ENCODE assay signal across 8 mouse cellular contexts in genomic region chr10:4346489-4347135, GRCm38 (mm10). TPM values are rescaled to one million over a fixed set of nuclear protein-coding genes. Genes with fewer than 3 reads are reported as not detected.
DNase-seq lines count a peak whose midpoint lies in the region; ATAC-seq lines count a peak whose summit lies in the region.

No protein-coding gene starts in this region.

- no peaks in the 10 kb centered on the region for H3K27me3 ChIP-seq in intestine, embryonic 16.5 days (replicated peaks; ENCODE audit: control insufficient read depth, insufficient read depth, low read length)
- H3K27me3 ChIP-seq in midbrain, embryonic 10.5 days (ENCODE audit: low read depth, poor library complexity, severe bottlenecking): no peaks in the 10 kb centered on the region

- peak overlapping the region; percentile 61 for H3K9ac ChIP-seq in intestine, embryonic 16.5 days (ENCODE audit: low read depth, low read length)

- H3K9me3 ChIP-seq in intestine, embryonic 16.5 days (ENCODE audit: control insufficient read depth, low read length): no peaks in the 10 kb centered on the region
- H3K9me3 ChIP-seq in midbrain, embryonic 10.5 days (replicated peaks): no peaks in the 10 kb centered on the region

- peak overlapping the region; percentile 54 for H3K4me2 ChIP-seq in intestine, embryonic 16.5 days (ENCODE audit: low read depth, low read length)

- no peaks in the 10 kb centered on the region for H3K36me3 ChIP-seq in intestine, embryonic 16.5 days (ENCODE audit: control insufficient read depth, insufficient read depth, low read length)
- no peaks in the 10 kb centered on the region for H3K36me3 ChIP-seq in midbrain, embryonic 10.5 days

- peak; percentile 96 for ATAC-seq in intestine, embryonic 16.5 days

- H3K4me1 ChIP-seq in intestine, embryonic 16.5 days (ENCODE audit: control insufficient read depth, insufficient read depth, low read length): peaks cover 6% of the 10 kb centered on the region; the same call in 1 of the 2 replicates
- peaks cover 9% of the 10 kb centered on the region for H3K4me1 ChIP-seq in midbrain, embryonic 10.5 days

- 8% methylated on average over 28 of the region's 28 CpGs for WGBS in intestine, embryonic 16.5 days
- 6% methylated on average over 28 of the region's 28 CpGs for WGBS in midbrain, embryonic 10.5 days

- no peak overlapping the region for H3K27ac ChIP-seq in intestine, embryonic 16.5 days (ENCODE audit: low read length)
- peak overlapping the region; percentile 79 for H3K27ac ChIP-seq in midbrain, embryonic 10.5 days (replicated peaks)

- DNase-seq in adrenal gland, adult 8-10 months: peak; percentile 96
- peak; percentile 79 for DNase-seq in embryo, embryonic 11.5 days (ENCODE audit: low read depth, low spot score)
- DNase-seq in gastrocnemius, postnatal 4 days (ENCODE audit: low spot score in 2 of 2): peak; percentile 87 to 91
- peak; percentile 83 to 89 for DNase-seq in left cerebral cortex, postnatal 25 days (ENCODE audit: low spot score in 2 of 2)
- DNase-seq in midbrain, embryonic 10.5 days (ENCODE audit: low spot score): peak; percentile 89
- peak; percentile 87 for DNase-seq in right cerebral cortex, postnatal 4 days
- peak; percentile 76 for DNase-seq in yolk sac, embryonic 10.5 days (ENCODE audit: low spot score)

- peak overlapping the region; percentile 41 for H3K4me3 ChIP-seq in intestine, embryonic 16.5 days (ENCODE audit: low read length)
- peak overlapping the region; percentile 51 for H3K4me3 ChIP-seq in midbrain, embryonic 10.5 days

- intact Hi-C loops in left cerebral cortex, postnatal 25 days (cut with DNase I): loop anchor here (2.0 to 5.0 kb wide), 2 partner anchors 350 to 814 kb away; no protein-coding TSS in a partner anchor

RNA-seq across cellular contexts. Expression of gene Zbtb2, which starts 41.3 kb away (rescaled TPM):
- total RNA-seq in adrenal gland, adult 8-10 months (2022): 10 to 100 TPM in 1 of 4 experiments, 1 to 10 TPM in 3; 9.2 to 10.1 (median 9.5) TPM
- total RNA-seq in gastrocnemius, postnatal 4 days (2021): 1 to 10 TPM; 7.8 to 8.0 TPM
- 10.8 and 10.9 TPM in 2 replicates for polyA plus RNA-seq in intestine, embryonic 16.5 days (2015; fragmentation: Nextera tagmentation; extraction: Ambion mirVana)
- total RNA-seq in left cerebral cortex, postnatal 25 days (2021): 10 to 100 TPM in 1 of 2 experiments, 1 to 10 TPM in 1; 9.8 to 10.5 TPM
- 21.3 and 21.7 TPM in 2 replicates for polyA plus RNA-seq in midbrain, embryonic 10.5 days (2016; fragmentation: Nextera tagmentation; extraction: Ambion mirVana)
